Mouse (Mus musculus) liver, embryonic 15.5 days (tissue): Measurements from ENCODE around the gene Adat1. TPM values are rescaled to one million over a fixed set of nuclear protein-coding genes. Genes with fewer than 3 reads are reported as not detected.

Experiments used
- ATAC-seq: fragments of 200-750 bp; cut with Nextera tagmentation; 2 replicates; pipeline ENCODE4 v1.8.0; 2017; ENCODE audit warnings: moderate number of reproducible peaks, mild to moderate bottlenecking, moderate library complexity; ENCODE audit not compliant: insufficient read depth
- H3K27ac ChIP-seq: fragments of 300-500 bp; sonication (generic); replicated peaks from 2 replicates; pipeline ENCODE4 v1.5.1; 2015; ENCODE audit warnings: mild to moderate bottlenecking, inconsistent platforms
- H3K27me3 ChIP-seq: fragments of 300-500 bp; sonication (generic); 2 replicates; pipeline ENCODE4 v1.6.1; 2015; ENCODE audit warnings: mild to moderate bottlenecking, inconsistent platforms
- H3K36me3 ChIP-seq: fragments of 300-500 bp; sonication (generic); replicated peaks from 2 replicates; pipeline ENCODE4 v1.6.1; 2015; ENCODE audit warnings: moderate library complexity, mild to moderate bottlenecking, inconsistent platforms
- H3K4me1 ChIP-seq: fragments of 300-500 bp; sonication (generic); replicated peaks from 2 replicates; pipeline ENCODE4 v1.6.1; 2015; ENCODE audit warnings: inconsistent platforms
- H3K4me2 ChIP-seq: fragments of 300-500 bp; sonication (generic); 2 replicates; pipeline ENCODE4 v1.6.1; 2015; ENCODE audit warnings: moderate library complexity, mild to moderate bottlenecking, inconsistent platforms
- H3K4me3 ChIP-seq: fragments of 300-500 bp; sonication (generic); replicated peaks from 2 replicates; pipeline ENCODE4 v1.5.1; 2015; ENCODE audit warnings: mild to moderate bottlenecking, inconsistent platforms
- H3K9ac ChIP-seq: fragments of 300-500 bp; sonication (generic); 2 replicates; pipeline ENCODE4 v1.6.1; 2015; ENCODE audit warnings: moderate library complexity, mild to moderate bottlenecking, inconsistent platforms
- H3K9me3 ChIP-seq: fragments of 300-500 bp; sonication (generic); replicated peaks from 2 replicates; pipeline ENCODE4 v1.6.1; 2016; ENCODE audit warnings: inconsistent platforms
- WGBS: fragments of 180-500 bp; shearing (Covaris S2); methylation state at CpG from one replicate; pipeline ENCODE4 v1.1.7; 2015; ENCODE audit warnings: mixed read lengths; ENCODE audit not compliant: insufficient replicate concordance; 5-methylcytosine and 5-hydroxymethylcytosine counted together
- polyA plus RNA-seq: library from polyadenylated mRNA; unstranded; fragments of >200 nt; fragmentation: Nextera tagmentation; extraction: Ambion mirVana; gene quantifications from 2 replicates; pipeline ENCODE4 v1.2.1, GENCODE M21; 2015

Adat1 gene
- 2.8 and 3.7 TPM in 2 replicates for polyA plus RNA-seq

DNA sequence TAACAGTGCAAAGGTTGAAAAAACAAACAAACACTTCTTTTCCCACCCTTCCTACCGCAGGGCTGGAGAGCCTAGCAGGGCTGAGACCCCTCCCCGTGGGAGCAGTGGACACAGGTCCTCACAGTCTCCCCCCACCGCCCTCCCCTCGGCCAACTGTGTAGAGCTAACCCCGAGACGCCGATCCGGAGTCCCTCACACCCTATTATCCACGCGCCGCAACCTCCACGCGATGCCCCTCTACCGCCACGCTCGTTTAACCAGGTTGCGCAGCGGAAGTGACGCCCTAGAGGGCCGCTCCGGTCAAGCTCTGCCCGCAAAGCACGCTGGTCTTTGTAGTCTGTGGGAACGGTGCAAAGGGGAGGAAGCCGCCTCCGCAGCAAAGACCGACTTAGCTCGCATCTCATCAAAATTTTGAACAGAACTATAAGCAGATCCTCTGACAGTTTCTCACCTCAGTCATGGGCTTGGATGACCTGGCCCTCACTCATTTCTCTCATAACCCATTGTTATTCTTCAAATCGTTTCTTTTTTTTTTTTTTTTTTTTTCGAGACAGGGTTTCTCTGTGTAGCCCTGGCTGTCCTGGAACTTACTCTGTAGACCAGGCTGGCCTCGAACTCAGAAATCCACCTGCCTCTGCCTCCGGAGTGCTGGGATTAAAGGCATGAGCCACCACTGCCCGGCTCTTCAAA is at the start of gene Adat1:
TSS of gene Adat1 (minus strand) at position 290 of the 690 bp plus-strand sequence.
- no peaks in the 10 kb centered on the region for H3K27me3 ChIP-seq
- peak; percentile 91 for ATAC-seq
- H3K4me2 ChIP-seq, result peak within 1 kb of the TSS; percentile 85
- H3K4me3 ChIP-seq, result peak within 1 kb of the TSS; percentile 70
- peaks cover 14% of the 10 kb centered on the region for H3K4me1 ChIP-seq
- H3K27ac ChIP-seq, result peak within 1 kb of the TSS; percentile 39; the same call in 1 of the 2 replicates
- 4% methylated on average over 33 of the region's 33 CpGs for WGBS
- H3K9me3 ChIP-seq, result no peaks in the 10 kb centered on the region
- H3K9ac ChIP-seq, result peak within 1 kb of the TSS; percentile 66
- H3K36me3 ChIP-seq, result peaks cover 61% of the 10 kb centered on the region

DNA sequence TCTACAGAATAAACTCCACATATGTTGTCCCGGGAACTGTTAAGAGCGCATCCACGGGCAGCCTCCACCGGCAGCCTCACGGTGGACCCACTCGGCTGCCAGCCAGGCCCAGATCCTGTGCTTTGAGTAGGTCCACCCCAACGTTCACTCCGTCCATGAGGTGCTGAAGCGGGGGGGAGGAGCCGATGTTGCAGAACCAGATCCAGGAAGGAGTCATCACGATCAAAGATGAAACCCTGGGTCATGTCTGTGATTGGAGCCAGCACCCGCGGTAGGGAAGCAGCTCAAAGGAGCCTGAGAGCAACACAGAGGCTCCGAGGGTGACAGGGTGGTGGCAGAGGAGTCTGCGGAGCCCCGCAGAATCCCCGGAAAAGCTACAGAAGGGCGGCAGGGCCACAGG is 45.4 kb upstream of the Adat1 start:
- H3K27ac ChIP-seq, result no peak overlapping the region
- 67% methylated on average over 18 of the region's 18 CpGs for WGBS
- no peak overlapping the region for H3K4me2 ChIP-seq
- no peaks in the 10 kb centered on the region for H3K27me3 ChIP-seq
- H3K4me3 ChIP-seq, result no peak overlapping the region
- no peaks in the 10 kb centered on the region for H3K9me3 ChIP-seq
- no peak overlapping the region for H3K9ac ChIP-seq
- no peaks in the 10 kb centered on the region for H3K4me1 ChIP-seq
- H3K36me3 ChIP-seq, result no peaks in the 10 kb centered on the region
- ATAC-seq, result no peak

DNA sequence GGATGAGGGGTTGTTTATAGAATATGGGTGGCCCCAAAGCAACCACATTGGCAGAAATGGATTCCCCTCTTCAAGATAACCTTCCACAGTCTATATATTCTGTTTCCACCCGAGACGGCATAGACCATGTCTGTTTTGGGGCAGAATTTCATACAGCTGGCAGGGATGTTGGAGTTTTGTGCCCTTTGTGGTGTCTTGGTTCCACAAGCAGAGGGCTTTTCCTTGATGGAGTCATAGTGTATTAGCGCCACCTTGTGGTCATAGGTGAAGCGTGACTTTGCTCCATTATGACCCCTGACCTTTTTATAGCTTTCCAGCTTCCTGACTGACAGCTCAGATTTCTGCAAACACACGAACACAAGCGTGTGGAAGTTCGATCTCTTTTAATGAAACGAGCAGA is 42.5 kb upstream of the Adat1 start:
- ATAC-seq, result 0 out of 2 replicates have a peak, but pooled peaks have one; percentile 9

DNA sequence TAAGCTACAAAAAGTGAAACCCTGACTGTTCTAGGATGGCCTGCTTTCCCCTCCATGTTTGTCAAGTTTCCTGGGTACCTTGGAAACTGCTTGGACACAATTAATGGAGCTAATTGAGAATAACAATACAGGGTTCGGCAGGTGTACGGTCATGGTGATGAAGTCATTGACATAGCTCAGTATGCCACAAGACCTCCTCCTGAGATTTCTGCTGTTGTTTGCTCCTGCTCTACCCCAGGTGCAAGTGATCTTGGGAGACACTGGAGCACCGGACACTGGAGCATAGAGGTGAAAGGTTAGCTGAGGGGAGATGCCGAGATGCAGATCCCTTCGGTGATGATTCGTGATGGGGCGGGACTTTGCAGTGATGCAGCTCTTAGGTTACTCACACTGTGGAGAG is 41.0 kb upstream of the Adat1 start:
- H3K27ac ChIP-seq, result no peak overlapping the region
- no peak for ATAC-seq

More for the DNA sequence above, 42.5 kb upstream of the Adat1 start:
- H3K4me3 ChIP-seq, result no peak overlapping the region
- H3K27me3 ChIP-seq, result no peaks in the 10 kb centered on the region
- no peak overlapping the region for H3K27ac ChIP-seq
- H3K9me3 ChIP-seq, result no peaks in the 10 kb centered on the region
- H3K36me3 ChIP-seq, result no peaks in the 10 kb centered on the region
- no peaks in the 10 kb centered on the region for H3K4me1 ChIP-seq
- H3K4me2 ChIP-seq, result no peak overlapping the region
- WGBS, result 4% methylated on average over 8 of the region's 8 CpGs
- no peak overlapping the region for H3K9ac ChIP-seq

DNA sequence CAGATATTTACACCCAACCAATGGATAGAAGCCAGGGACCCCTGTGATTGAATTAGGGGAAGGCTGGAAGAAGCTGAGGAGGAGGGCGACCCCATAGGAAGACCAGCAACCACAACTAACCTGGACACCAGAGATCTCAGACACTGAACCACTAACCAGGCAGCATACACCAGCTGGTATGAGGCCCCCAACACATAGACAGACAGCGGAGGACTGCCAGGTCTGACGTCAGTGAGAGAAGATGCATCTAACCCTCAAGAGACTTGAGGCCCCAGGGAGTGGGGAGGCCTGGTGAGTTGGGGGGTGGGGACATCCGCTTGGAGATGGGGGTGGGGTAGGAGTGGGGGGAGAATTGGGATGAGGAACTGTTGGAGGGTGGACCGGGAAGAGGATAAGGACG is 38.6 kb upstream of the Adat1 start:
- Histone ChIP-seq H3K36me3 (no peaks in the 10 kb centered on the region), H3K9me3 (no peaks in the 10 kb centered on the region), H3K4me1 (no peaks in the 10 kb centered on the region), H3K4me3 (no peak overlapping the region), H3K9ac (no peak overlapping the region), H3K4me2 (no peak overlapping the region), H3K27ac (no peak overlapping the region), H3K27me3 (no peaks in the 10 kb centered on the region)
- no peak for ATAC-seq
- WGBS, result 54% methylated on average over 6 of the region's 6 CpGs

More for the DNA sequence above, 41.0 kb upstream of the Adat1 start:
- no peak overlapping the region for H3K4me2 ChIP-seq
- H3K4me3 ChIP-seq, result no peak overlapping the region
- H3K4me1 ChIP-seq, result no peaks in the 10 kb centered on the region
- WGBS, result 65% methylated on average over 7 of the region's 7 CpGs
- no peak overlapping the region for H3K9ac ChIP-seq
- no peaks in the 10 kb centered on the region for H3K36me3 ChIP-seq
- H3K27me3 ChIP-seq, result no peaks in the 10 kb centered on the region
- H3K9me3 ChIP-seq, result no peaks in the 10 kb centered on the region

DNA sequence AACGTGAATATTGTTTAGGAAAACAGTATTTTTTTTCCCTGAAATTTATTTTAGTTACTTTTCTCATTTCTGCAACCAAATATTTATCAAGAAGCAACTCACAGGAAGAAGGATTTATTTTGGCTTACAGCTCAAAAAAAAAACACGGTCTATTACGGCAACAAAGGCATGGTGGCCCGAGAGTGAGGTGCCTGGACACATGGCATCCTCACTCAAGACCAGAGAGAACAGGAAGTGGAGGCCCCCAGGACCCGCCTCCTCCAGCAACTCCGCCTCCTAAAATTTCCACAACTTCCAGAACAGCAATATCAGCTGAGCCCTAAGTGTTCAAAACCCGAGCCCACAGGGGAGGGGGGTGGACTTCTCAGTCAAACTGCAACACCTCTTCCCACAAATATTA is 37.4 kb upstream of the Adat1 start:
- Histone ChIP-seq H3K4me3 (no peak overlapping the region), H3K27ac (no peak overlapping the region), H3K4me2 (no peak overlapping the region), H3K36me3 (no peaks in the 10 kb centered on the region), H3K27me3 (no peaks in the 10 kb centered on the region), H3K4me1 (no peaks in the 10 kb centered on the region), H3K9ac (no peak overlapping the region), H3K9me3 (no peaks in the 10 kb centered on the region)
- ATAC-seq, result no peak
- WGBS, result 55% methylated on average over 7 of the region's 7 CpGs

DNA sequence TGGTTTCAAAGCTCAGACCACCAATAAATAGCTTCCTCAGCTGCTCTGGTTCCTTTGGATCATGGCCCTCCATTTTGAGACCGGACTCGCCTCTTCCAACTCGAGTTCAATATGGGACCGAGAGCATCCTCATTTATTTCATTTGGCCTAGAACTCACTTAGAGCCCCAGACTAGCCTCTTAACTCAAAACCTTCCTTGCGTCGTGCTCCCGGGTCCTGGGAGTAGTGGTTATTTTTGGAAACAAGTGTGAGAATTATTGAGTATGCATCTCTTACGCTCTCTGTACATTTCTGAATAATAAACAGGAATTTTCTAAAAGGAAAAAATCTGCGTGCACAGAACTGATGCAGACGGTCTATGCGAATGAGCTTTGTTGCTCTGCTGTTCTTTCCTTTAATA is 22.8 kb upstream of the Adat1 start, which contains the start of gene Gm6793:
TSS of gene Gm6793 (minus strand) at position 101 of the 400 bp plus-strand sequence.
- no peak for ATAC-seq
- no peaks in the 10 kb centered on the region for H3K27me3 ChIP-seq
- H3K36me3 ChIP-seq, result peaks cover 29% of the 10 kb centered on the region
- H3K9ac ChIP-seq, result no peak within 1 kb of the TSS
- 83% methylated on average over 11 of the region's 11 CpGs for WGBS
- no peak within 1 kb of the TSS for H3K27ac ChIP-seq
- H3K4me3 ChIP-seq, result no peak within 1 kb of the TSS
- no peak within 1 kb of the TSS for H3K4me2 ChIP-seq
- H3K9me3 ChIP-seq, result no peaks in the 10 kb centered on the region
- peaks cover 19% of the 10 kb centered on the region for H3K4me1 ChIP-seq

DNA sequence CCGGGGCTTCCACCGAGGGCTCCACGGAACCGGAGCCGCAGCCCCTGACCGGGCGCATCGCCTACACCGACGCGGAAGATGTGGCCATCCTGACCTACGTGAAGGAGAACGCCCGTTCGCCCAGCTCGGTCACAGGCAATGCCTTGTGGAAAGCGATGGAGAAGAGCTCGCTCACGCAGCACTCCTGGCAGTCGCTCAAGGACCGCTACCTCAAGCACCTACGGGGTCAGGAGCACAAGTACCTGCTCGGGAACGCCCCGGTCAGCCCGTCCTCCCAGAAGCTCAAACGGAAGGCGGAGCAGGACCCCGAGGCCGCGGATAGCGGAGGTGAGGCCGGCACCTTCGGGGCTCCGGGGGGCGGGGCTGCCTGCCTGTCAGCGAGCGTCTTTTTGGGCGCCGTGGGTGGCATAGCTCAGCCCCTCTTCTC is 19.7 kb upstream of the Adat1 start:
- Histone ChIP-seq H3K27me3 (no peaks in the 10 kb centered on the region), H3K9ac (peak overlapping the region; percentile 84), H3K36me3 (peaks cover 16% of the 10 kb centered on the region; the same call in 1 of the 2 replicates), H3K4me1 (peaks cover 44% of the 10 kb centered on the region), H3K4me2 (peak overlapping the region; percentile 98), H3K9me3 (no peaks in the 10 kb centered on the region), H3K4me3 (peak overlapping the region; percentile 94), H3K27ac (peak overlapping the region; percentile 85)
- peak; percentile 51 for ATAC-seq
- WGBS, result under 1% methylated on average over 40 of the region's 40 CpGs

DNA sequence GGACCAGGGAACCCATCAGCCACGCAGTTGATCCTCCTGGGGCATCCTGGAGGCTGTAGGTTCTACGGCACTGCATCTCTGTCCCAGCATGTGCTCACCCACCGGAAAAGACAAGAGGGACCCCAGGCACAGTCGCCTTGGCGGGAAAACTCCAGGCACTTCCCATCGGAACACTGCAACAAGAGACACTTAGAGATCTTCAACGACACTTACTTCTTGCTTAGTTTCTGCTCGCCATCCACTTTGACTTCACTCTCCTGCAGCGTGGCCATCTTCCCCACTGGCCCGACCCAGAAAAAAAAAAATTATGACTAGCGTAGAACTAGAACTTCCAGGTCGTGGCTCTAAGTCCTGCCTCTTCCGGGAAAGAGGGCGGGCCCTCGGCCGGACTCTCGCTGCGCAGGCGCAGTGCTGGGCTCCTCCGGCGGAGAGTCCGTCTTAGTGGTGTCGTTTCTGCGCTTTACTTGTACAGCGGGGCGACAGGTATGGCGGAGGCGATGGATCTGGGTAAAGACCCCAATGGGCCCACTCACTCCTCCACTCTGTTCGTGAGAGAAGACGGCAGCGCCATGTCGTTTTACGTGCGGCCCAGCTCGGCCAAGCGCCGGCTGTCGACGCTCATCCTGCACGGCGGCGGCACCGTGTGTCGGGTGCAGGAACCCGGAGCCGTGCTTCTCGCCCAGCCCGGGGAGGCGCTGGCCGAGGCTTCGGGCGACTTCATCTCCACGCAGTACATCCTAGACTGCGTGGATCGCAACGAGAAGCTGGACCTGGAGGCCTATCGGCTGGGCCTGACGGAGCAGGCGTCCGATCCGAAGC is 19.1 kb upstream of the Adat1 start, which contains the start of the genes Kars and Terf2ip:
TSS of gene Kars (minus strand) at position 327 of the 819 bp plus-strand sequence.
TSS of gene Terf2ip (plus strand) at position 402 of the 819 bp plus-strand sequence.
- Histone ChIP-seq H3K4me1 (peaks cover 44% of the 10 kb centered on the region), H3K27ac (peak within 1 kb of the TSS; percentile 85), H3K4me3 (peak within 1 kb of the TSS; percentile 94), H3K4me2 (peak within 1 kb of the TSS; percentile 98), H3K36me3 (peaks cover 16% of the 10 kb centered on the region; the same call in 1 of the 2 replicates), H3K9me3 (no peaks in the 10 kb centered on the region), H3K9ac (peak within 1 kb of the TSS; percentile 84), H3K27me3 (no peaks in the 10 kb centered on the region)
- under 1% methylated on average over 61 of the region's 61 CpGs for WGBS
- peak; percentile 86 for ATAC-seq

DNA sequence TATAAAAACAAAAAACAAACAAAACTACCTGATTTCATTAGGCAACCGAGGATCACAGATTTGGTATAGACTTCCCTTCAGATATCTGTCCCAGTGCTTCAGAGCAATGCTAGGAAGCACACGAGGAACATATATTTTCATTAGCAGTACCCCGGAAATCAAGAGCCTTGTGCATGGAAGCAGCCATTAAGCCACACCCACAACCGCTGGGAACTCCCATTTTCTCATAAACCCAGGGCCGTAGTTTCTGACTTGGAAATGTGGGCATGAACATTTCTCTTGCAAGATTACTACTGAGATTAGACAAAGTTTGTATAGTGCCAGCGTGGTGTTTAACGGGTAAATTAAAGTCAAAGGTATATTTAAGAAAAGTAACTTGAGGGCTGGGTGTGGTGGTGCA is 17.5 kb upstream of the Adat1 start:
- H3K27ac ChIP-seq, result no peak overlapping the region
- no peaks in the 10 kb centered on the region for H3K27me3 ChIP-seq
- H3K4me1 ChIP-seq, result peaks cover 44% of the 10 kb centered on the region
- H3K9ac ChIP-seq, result no peak overlapping the region
- H3K4me2 ChIP-seq, result peak overlapping the region; percentile 98
- H3K36me3 ChIP-seq, result peaks cover 25% of the 10 kb centered on the region
- WGBS, result 67% methylated on average over 7 of the region's 7 CpGs
- H3K4me3 ChIP-seq, result 0 out of 2 replicates have a peak overlapping the region, but pooled peaks have one; percentile 94
- H3K9me3 ChIP-seq, result no peaks in the 10 kb centered on the region
- no peak for ATAC-seq

DNA sequence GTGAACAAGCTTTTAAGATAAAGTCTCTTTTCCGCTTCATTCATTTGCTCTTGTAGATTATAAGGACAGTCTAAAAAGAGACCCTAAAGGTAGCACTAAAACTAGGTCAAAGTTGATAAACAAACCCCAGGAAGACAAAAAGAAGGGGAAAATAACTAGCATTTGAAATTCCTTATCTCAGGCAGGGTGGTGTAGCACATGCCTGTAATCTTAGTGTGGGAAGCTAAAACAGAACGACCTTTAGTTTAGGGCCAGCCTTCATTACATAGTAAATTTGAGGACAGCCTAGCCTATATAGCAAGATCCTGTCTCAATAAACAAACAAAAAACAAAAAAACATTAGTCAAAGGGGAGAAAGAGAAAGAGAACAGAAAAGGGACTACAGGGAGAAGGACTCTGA is 15.6 kb upstream of the Adat1 start:
- peaks cover 42% of the 10 kb centered on the region for H3K36me3 ChIP-seq
- H3K27ac ChIP-seq, result 0 out of 2 replicates have a peak overlapping the region, but pooled peaks have one; percentile 9
- WGBS, result 34% methylated on average over 2 of the region's 2 CpGs
- H3K4me3 ChIP-seq, result no peak overlapping the region
- H3K9ac ChIP-seq, result no peak overlapping the region
- ATAC-seq, result no peak
- no peaks in the 10 kb centered on the region for H3K9me3 ChIP-seq
- H3K4me1 ChIP-seq, result peaks cover 37% of the 10 kb centered on the region
- no peaks in the 10 kb centered on the region for H3K27me3 ChIP-seq
- H3K4me2 ChIP-seq, result 0 out of 2 replicates have a peak overlapping the region, but pooled peaks have one; percentile 4
